Mouse (Mus musculus): ENCODE data around the gene Fasn.

DNA sequence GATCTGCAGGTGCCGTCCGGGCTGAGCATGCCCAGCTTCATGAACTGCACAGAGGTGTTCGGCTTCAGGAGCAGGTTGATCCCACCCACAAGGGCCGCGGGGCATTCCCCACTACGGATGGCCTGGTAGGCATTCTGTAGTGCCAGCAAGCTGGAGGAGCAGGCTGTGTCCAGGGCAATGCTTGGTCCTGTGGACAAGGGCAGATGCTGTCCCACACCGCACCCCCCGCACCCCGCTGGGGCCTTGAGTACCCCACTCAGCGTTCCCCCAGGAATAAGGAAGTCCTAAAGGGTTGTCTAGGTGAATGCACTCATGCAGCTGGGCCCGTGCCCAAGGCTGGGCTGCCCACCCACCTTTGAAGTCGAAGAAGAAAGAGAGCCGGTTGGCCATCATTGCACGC is 3.8 kb downstream of the Fasn start:
- no peak for TF ChIP-seq POLR2A (IDR thresholded peaks at IDR 0.05; ENCODE audit: extremely low read depth, insufficient read depth, low read length)
- no peak for TF ChIP-seq CTCF (IDR thresholded peaks at IDR 0.05; ENCODE audit: extremely low read depth, insufficient read depth, low read length)

Measured in cortical plate, adult 2 months (tissue).